Mouse (Mus musculus): ENCODE results near the gene Pklr. TPM values are rescaled to one million over a fixed set of nuclear protein-coding genes. Genes with fewer than 3 reads are reported as not detected.
A peak's percentile ranks its signal among the peaks of the same experiment; 100 is the strongest.
"Not testable (repeated sequence)": the region's sequence is repeated elsewhere in the genome, so short reads cannot be mapped to it uniquely, and the experiment has no call there.

Gene Pklr
- polyA plus RNA-seq, 1 experiment from 2014 or later = 0.98 TPM

DNA sequence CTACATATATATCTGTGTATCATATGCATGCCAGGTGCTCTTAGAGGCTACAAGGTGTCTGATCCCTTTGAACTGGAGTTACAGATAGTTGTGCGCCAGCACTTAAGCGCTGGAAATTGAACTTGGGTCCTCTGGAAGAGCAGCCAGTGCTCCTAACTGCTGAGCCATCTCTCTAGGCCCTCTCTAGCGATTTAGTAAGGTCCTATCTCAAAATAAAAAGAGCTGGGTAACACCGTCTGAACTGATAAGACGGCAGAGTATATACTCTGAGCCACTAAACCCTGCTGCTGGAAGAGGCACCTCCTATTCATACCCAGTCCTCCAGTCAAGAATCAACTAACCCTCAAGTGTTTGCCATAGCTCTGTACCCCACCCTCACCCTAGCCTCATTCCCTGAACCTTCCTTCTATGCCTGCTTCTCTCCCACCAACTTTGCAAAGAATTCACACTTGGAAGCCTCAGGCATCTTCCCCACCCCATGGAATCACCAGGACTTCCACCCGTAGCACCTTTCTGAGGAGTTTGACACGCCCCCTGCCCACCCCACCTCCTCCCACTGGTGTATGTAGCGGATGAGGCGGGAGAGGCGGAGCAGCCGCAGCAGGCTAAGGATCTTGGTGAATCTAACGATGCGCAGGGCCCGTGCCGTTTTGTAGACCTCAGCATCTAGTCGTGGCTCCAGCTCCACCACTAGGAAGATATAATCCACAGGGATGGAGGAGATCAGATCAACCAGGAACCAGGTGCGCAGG is 16.3 kb downstream of the Pklr start:
- no peak for ATAC-seq (ENCODE audit: extremely low read depth, insufficient number of reproducible peaks, low FRiP score, low TSS enrichment)
- no peaks in the 10 kb centered on the region for H3K9me3 ChIP-seq
- peaks cover 8% of the 10 kb centered on the region for H3K4me1 ChIP-seq
- no peak overlapping the region for H3K4me3 ChIP-seq
- no peaks in the 10 kb centered on the region for H3K36me3 ChIP-seq
- no peak overlapping the region for H3K27ac ChIP-seq (replicated peaks)
- no peak overlapping the region for H3K9ac ChIP-seq
- no peak overlapping the region for H3K4me2 ChIP-seq
- 39% methylated on average over 17 of the region's 17 CpGs for WGBS
- H3K27me3 ChIP-seq (replicated peaks) = peaks cover 83% of the 10 kb centered on the region

DNA sequence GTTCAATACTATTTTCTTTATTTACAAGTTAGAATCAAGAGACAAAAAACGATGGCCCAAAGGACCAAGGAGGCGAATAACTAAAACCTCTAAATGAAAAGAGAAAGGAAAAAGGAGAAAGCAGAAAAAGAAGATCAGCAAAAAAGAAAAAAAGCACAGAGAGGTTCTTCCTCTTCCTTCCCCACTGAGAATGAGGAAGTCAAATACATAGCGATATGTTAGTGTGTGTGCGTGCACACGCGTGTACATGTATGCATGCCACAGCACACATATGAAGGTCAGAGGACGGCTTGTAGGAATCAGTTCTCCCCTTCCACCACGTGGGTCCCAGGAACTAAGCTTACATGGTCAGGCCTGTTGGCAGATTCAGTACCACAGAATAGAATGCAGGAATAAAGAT is 21.0 kb downstream of the Pklr start:
- 76% methylated on average over 8 of the region's 8 CpGs for WGBS
- ATAC-seq (ENCODE audit: extremely low read depth, insufficient number of reproducible peaks, low FRiP score, low TSS enrichment) = no peak
- Histone ChIP-seq H3K36me3 (no peaks in the 10 kb centered on the region), H3K9me3 (no peaks in the 10 kb centered on the region), H3K9ac (no peak overlapping the region), H3K4me2 (no peak overlapping the region), H3K27ac (replicated peaks) (no peak overlapping the region), H3K4me3 (no peak overlapping the region), H3K4me1 (peaks cover 17% of the 10 kb centered on the region), H3K27me3 (replicated peaks) (peaks cover 65% of the 10 kb centered on the region)

DNA sequence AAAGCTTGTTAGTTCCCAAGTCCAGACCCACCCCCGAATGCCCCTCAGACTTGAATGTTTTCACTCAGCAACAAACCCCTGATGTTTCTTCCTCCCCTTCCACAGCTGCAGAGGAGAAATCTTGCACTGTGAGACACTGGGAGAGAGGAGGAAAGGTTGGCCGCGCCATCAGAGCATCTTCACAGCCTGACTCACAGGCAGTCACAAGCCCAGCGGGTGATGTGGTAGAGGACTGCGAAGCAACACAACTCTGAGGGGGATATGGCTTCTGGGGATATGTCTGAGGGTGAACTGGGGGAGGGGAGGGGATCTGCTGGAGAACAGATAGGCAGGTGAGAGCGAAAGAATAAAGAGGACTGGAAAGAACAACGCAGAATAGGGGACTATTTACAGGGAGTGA is 22.7 kb downstream of the Pklr start:
- Histone ChIP-seq H3K27ac (replicated peaks) (no peak overlapping the region), H3K4me1 (peaks cover 18% of the 10 kb centered on the region), H3K4me2 (0 out of 2 replicates have a peak overlapping the region, but pooled peaks have one; percentile 99), H3K9me3 (no peaks in the 10 kb centered on the region), H3K36me3 (no peaks in the 10 kb centered on the region), H3K27me3 (replicated peaks) (peaks cover 50% of the 10 kb centered on the region), H3K4me3 (peak overlapping the region; percentile 61; the same call in 1 of the 2 replicates), H3K9ac (no peak overlapping the region)
- ATAC-seq (ENCODE audit: extremely low read depth, insufficient number of reproducible peaks, low FRiP score, low TSS enrichment) = no peak
- 22% methylated on average over 7 of the region's 7 CpGs for WGBS

DNA sequence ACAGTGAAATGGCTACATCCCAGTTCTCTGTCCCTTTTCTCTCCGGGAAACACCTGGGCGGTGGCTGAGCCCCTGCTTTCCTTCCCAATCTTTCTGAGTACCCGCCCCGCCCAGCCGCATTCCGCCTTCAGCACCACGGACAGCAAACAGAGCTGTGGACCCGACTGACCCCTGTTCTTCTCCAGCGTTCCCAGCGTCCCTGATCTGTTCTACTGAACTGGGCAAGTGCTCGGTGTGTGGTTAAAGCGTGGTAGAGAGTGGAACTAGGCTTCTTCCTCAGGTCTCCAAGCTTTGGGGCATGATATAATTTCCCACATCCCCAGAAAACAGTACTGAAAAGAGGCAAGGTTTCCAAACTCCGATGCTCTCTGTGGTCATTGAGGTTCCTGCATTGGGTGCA is 23.3 kb downstream of the Pklr start:
- no peaks in the 10 kb centered on the region for H3K36me3 ChIP-seq
- WGBS = 2% methylated on average over 13 of the region's 13 CpGs
- H3K4me1 ChIP-seq = peaks cover 23% of the 10 kb centered on the region
- no peaks in the 10 kb centered on the region for H3K9me3 ChIP-seq
- no peak overlapping the region for H3K27ac ChIP-seq (replicated peaks)
- ATAC-seq (ENCODE audit: extremely low read depth, insufficient number of reproducible peaks, low FRiP score, low TSS enrichment) = no peak
- peak overlapping the region; percentile 99 for H3K4me2 ChIP-seq
- H3K27me3 ChIP-seq (replicated peaks) = peaks cover 44% of the 10 kb centered on the region
- peak overlapping the region; percentile 61 for H3K4me3 ChIP-seq
- 0 out of 2 replicates have a peak overlapping the region, but pooled peaks have one; percentile 71 for H3K9ac ChIP-seq

DNA sequence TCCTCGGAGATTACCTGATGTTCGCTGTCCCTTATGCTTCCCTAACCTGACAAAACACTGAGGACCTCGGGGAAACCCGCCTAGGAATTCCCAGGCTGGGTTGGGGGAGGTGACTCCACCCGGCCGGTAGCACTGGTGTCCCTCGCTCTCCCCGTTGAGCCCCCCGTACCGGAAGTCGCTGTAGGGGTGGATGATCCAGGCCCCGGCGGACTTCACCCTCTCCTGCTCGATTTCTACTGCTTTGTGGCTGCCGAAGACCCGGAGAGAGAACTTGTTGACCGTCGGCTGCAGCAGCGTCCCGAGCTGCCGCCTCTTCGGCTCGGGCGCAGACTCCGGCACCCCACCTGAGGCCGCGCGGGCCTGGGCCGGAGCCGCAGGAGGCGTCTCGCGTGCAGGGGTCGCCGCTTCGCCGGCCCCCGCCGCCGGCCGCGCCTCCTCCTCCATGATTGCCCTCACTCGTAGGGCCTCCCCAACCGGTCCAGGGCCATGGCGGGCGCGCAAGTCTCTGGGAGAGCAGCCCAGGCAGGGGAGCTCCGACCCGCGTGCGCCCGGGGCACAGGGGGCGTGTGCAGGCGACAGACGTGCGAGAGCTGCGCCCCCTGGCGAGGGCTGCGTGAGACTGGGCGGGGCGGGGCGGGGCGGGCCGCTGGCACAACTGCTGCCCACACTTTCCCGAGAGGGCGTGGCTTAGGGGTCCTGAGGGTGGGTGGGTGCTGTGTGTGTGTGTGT is 23.8 kb downstream of the Pklr start, which contains the start of gene Hcn3:
Hcn3 (minus strand) TSS at position 581 of the 729 bp plus-strand sequence.
- Histone ChIP-seq H3K9me3 (no peaks in the 10 kb centered on the region), H3K9ac (peak within 1 kb of the TSS; percentile 71), H3K36me3 (no peaks in the 10 kb centered on the region), H3K27ac (replicated peaks) (no peak within 1 kb of the TSS), H3K27me3 (replicated peaks) (peaks cover 41% of the 10 kb centered on the region), H3K4me2 (peak within 1 kb of the TSS; percentile 99), H3K4me1 (peaks cover 24% of the 10 kb centered on the region), H3K4me3 (peak within 1 kb of the TSS; percentile 61)
- under 1% methylated on average over 61 of the region's 66 CpGs for WGBS
- ATAC-seq (ENCODE audit: extremely low read depth, insufficient number of reproducible peaks, low FRiP score, low TSS enrichment) = peak; percentile 60; the same call in 1 of the 2 replicates

DNA sequence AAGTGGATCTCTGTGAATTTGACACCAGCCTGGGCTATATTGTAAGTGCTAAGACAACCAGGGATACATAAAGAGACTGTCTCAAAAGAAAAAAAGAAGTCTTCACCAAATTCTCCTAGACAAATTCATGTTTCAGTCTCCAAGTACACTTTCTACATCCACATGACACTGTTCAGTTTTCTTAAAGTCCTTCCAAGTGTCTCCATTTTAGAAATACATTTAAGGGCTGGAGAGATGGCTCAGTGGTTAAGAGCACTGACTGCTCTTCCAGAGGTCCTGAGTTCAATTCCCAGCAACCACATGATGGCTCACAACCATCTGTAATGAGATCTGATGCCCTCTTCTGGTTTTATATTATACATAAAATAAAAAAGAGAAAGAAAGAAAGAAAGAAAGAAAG is 25.3 kb downstream of the Pklr start:
- not testable (repeated sequence) for H3K27ac ChIP-seq (replicated peaks); H3K9me3 ChIP-seq; H3K36me3 ChIP-seq; ATAC-seq (ENCODE audit: extremely low read depth, insufficient number of reproducible peaks, low FRiP score, low TSS enrichment); H3K4me2 ChIP-seq; H3K4me3 ChIP-seq; H3K9ac ChIP-seq
- H3K4me1 ChIP-seq = peaks cover 34% of the 10 kb centered on the region
- H3K27me3 ChIP-seq (replicated peaks) = peaks cover 32% of the 10 kb centered on the region

DNA sequence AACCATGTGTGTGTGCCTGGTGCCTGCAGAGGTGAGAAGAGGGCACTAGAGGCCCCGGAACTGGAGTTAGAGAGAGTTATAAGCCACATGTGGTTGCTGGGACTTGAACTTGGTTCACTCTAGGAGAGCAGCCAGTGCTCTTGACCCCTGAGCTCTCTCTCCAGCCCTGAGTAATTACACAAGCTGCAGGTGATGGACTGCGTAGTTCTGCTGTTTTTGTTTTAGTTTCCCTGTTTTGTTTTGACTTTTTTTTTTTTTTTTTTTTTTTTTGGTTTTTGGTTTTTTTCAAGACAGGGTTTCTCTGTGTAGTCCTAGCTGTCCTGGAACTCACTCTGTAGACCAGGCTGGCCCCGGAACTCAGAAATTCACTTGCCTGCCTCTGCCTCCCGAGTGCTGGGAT is 25.8 kb downstream of the Pklr start:
- no peak overlapping the region for H3K9ac ChIP-seq
- no peak overlapping the region for H3K4me3 ChIP-seq
- WGBS = 78% methylated on average over 4 of the region's 4 CpGs
- no peak overlapping the region for H3K4me2 ChIP-seq
- no peak overlapping the region for H3K27ac ChIP-seq (replicated peaks)
- H3K36me3 ChIP-seq = peaks cover 3% of the 10 kb centered on the region
- no peaks in the 10 kb centered on the region for H3K9me3 ChIP-seq
- peaks cover 40% of the 10 kb centered on the region for H3K4me1 ChIP-seq
- peaks cover 31% of the 10 kb centered on the region for H3K27me3 ChIP-seq (replicated peaks)
- no peak for ATAC-seq (ENCODE audit: extremely low read depth, insufficient number of reproducible peaks, low FRiP score, low TSS enrichment)

DNA sequence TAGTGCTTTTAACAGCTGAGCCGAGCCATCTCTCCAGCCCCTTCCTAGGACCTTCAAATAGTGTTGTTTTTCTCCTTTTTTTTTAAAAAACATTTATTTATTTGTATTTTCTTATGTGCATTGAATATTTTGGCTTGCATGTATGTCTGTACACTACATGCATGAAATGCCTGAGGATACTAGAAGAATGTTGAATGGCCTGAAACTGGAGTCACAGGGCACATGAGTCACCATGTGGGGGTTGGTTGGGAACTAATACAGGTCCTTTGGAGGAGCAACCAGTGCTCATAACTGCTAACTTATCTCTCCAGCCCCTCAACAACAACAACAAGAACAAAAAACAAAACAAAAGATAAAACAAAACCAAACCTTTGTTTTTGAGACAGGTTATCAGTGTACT is 27.2 kb downstream of the Pklr start:
- H3K27ac ChIP-seq (replicated peaks) = no peak overlapping the region
- no peak for ATAC-seq (ENCODE audit: extremely low read depth, insufficient number of reproducible peaks, low FRiP score, low TSS enrichment)
- peaks cover 41% of the 10 kb centered on the region for H3K4me1 ChIP-seq
- no peak overlapping the region for H3K4me3 ChIP-seq
- H3K4me2 ChIP-seq = no peak overlapping the region
- H3K9ac ChIP-seq = no peak overlapping the region
- no peaks in the 10 kb centered on the region for H3K9me3 ChIP-seq
- peaks cover 16% of the 10 kb centered on the region for H3K36me3 ChIP-seq
- peaks cover 19% of the 10 kb centered on the region for H3K27me3 ChIP-seq (replicated peaks)
- WGBS = 74% methylated on average over 1 of the region's 1 CpGs

DNA sequence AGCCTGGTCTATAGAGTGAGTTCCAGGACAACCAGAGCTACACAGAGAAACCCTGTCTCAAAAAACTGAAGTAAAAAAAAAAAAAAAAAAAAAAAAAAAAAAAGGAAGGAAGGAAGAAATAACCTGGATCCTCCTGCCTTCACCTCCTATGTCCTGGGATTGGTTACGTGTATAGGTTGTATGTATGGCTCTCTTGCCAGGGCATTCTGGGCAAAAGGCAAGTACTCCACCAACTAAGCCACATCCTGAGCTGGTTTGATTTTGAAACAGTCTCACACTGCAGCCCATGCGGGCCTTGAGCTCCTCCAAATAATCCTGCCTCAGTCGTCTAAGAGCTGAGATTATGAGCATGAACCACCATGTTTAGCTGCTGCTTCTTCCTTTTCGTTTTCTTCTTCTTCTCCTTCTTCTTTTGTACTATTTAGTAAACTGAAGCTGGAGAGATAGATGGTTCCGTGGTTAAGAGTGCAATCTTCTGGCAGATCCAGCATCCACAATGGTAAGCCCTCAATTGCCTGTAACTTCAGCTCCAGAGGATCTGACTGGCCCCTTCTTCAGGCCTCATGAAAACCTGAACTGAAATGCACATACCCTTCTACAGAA is 27.8 kb downstream of the Pklr start:
- H3K27me3 ChIP-seq (replicated peaks) = peaks cover 13% of the 10 kb centered on the region
- H3K9me3 ChIP-seq = no peaks in the 10 kb centered on the region
- peak overlapping the region; percentile 99 for H3K9ac ChIP-seq
- peak overlapping the region; percentile 92 for H3K4me2 ChIP-seq
- no peak for ATAC-seq (ENCODE audit: extremely low read depth, insufficient number of reproducible peaks, low FRiP score, low TSS enrichment)
- peaks cover 22% of the 10 kb centered on the region for H3K36me3 ChIP-seq
- peak overlapping the region; percentile 97; the same call in 1 of the 2 replicates for H3K27ac ChIP-seq (replicated peaks)
- WGBS = 71% methylated on average over 5 of the region's 5 CpGs
- peaks cover 41% of the 10 kb centered on the region for H3K4me1 ChIP-seq
- H3K4me3 ChIP-seq = peak overlapping the region; percentile 90

DNA sequence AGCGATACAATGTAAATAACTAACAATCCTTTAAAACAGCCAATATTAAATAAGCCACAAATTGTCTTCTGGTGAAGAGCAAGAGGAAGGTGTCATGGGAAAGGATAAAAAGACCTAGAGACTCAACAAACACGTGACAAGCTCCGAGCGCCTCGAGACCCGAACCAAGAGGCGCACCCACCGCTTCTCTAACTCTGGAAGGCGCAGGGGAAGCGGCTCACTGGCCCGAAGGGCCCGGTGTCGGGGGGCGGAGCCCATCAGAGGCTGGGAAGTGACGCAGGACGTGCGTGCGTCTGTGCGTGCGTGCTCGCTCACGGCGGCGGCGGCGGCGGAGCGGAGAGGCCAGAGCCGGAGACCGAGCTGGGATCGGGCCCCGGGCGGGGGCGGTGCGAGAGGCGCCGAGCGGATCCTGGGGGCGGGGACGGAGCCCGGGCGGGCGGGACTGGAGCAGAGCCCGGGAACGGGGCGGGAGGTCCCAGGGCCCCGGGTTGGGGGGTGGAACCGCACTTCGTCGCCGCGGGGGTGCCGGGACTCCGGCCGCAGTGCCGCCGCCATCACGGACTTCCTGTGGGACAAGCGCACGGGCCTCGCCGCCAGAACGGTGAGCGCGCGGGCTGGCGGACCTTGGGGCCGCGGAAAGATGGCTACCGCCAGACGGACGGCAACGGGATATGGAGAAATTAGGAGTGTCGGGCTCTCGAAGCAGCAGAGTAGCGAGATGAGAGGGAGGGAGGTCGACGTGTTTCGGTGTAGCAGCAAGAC is 28.7 kb downstream of the Pklr start, which contains the start of gene Clk2:
Clk2 (plus strand) TSS at position 290 of the 762 bp plus-strand sequence.
- peak within 1 kb of the TSS; percentile 97 for H3K27ac ChIP-seq (replicated peaks)
- peaks cover 3% of the 10 kb centered on the region for H3K27me3 ChIP-seq (replicated peaks)
- H3K36me3 ChIP-seq = peaks cover 32% of the 10 kb centered on the region
- ATAC-seq (ENCODE audit: extremely low read depth, insufficient number of reproducible peaks, low FRiP score, low TSS enrichment) = peak; percentile 93
- H3K9ac ChIP-seq = peak within 1 kb of the TSS; percentile 99
- peaks cover 31% of the 10 kb centered on the region for H3K4me1 ChIP-seq
- peak within 1 kb of the TSS; percentile 90 for H3K4me3 ChIP-seq
- no peaks in the 10 kb centered on the region for H3K9me3 ChIP-seq
- H3K4me2 ChIP-seq = peak within 1 kb of the TSS; percentile 92
- WGBS = under 1% methylated on average over 77 of the region's 79 CpGs
